Mouse (Mus musculus) limb, embryonic 13.5 days (tissue): Measurements from ENCODE around the gene Stpg2. TPM values are rescaled to one million over a fixed set of nuclear protein-coding genes. Genes with fewer than 3 reads are reported as not detected.
"Not testable (repeated sequence)": the region's sequence is repeated elsewhere in the genome, so short reads cannot be mapped to it uniquely, and the experiment has no call there.

Experiments
- ATAC-seq: fragments of 200-750 bp; cut with Nextera tagmentation; 2 replicates; pipeline ENCODE4 v1.8.0; 2017; ENCODE audit warnings: low read depth, moderate number of reproducible peaks, moderate TSS enrichment; ENCODE audit not compliant: low FRiP score
- H3K27ac ChIP-seq: fragments of 300-500 bp; sonication (generic); 2 replicates; pipeline ENCODE4 v1.5.1; 2015; ENCODE audit warnings: inconsistent platforms, mild to moderate bottlenecking, moderate library complexity
- H3K27me3 ChIP-seq: fragments of 300-500 bp; sonication (generic); 2 replicates; pipeline ENCODE4 v1.6.1; 2015; ENCODE audit warnings: mild to moderate bottlenecking, inconsistent platforms
- H3K36me3 ChIP-seq: fragments of 300-500 bp; sonication (generic); 2 replicates; pipeline ENCODE4 v1.6.1; 2015; ENCODE audit warnings: inconsistent platforms, mild to moderate bottlenecking, moderate library complexity
- H3K4me1 ChIP-seq: fragments of 300-500 bp; sonication (generic); 2 replicates; pipeline ENCODE4 v1.6.1; 2015; ENCODE audit warnings: inconsistent platforms
- H3K4me2 ChIP-seq: fragments of 300-500 bp; sonication (generic); replicated peaks from 2 replicates; pipeline ENCODE4 v1.6.1; 2015; ENCODE audit warnings: inconsistent platforms, mild to moderate bottlenecking, moderate library complexity
- H3K4me3 ChIP-seq: fragments of 300-500 bp; sonication (generic); 2 replicates; pipeline ENCODE4 v1.5.1; 2015; ENCODE audit warnings: moderate library complexity, mild to moderate bottlenecking, inconsistent platforms
- H3K9ac ChIP-seq: fragments of 300-500 bp; sonication (generic); 2 replicates; pipeline ENCODE4 v1.6.1; 2015; ENCODE audit warnings: mild to moderate bottlenecking, inconsistent platforms
- H3K9me3 ChIP-seq: fragments of 300-500 bp; sonication (generic); 2 replicates; pipeline ENCODE4 v1.6.1; 2016; ENCODE audit warnings: inconsistent platforms
- WGBS: fragments of 180-500 bp; shearing (Covaris S2); methylation state at CpG from one replicate; pipeline ENCODE4 v1.1.7; 2015; 5-methylcytosine and 5-hydroxymethylcytosine counted together
- polyA plus RNA-seq: library from polyadenylated mRNA; unstranded; fragments of >200 nt; fragmentation: Nextera tagmentation; extraction: Ambion mirVana; gene quantifications from 2 replicates; pipeline ENCODE4 v1.2.1, GENCODE M21; 2015

Gene Stpg2
- polyA plus RNA-seq, 1 experiment from 2014 or later: 0.09 TPM

DNA sequence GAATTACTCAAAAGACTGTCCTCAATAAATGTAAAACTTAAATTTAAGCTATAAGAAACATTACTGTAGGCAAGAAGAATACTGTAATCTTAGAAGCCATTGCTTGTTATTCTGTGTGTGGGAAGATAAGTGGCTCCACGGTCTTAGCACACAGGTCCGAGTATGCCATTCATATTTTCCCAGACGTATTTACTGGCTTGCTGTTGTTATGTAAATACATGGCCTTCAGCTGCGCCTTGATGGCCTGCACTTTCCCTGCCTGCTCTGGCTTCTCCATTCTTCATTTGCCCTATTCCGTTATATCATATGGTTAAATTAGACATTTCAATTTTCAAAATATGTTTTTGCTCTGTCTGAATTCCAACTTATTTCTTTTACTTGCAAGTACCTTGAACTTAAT is 296.7 kb downstream of the Stpg2 start:
- no peak for ATAC-seq
- Histone ChIP-seq H3K4me1 (no peaks in the 10 kb centered on the region), H3K27ac (no peak overlapping the region), H3K9ac (no peak overlapping the region), H3K36me3 (no peaks in the 10 kb centered on the region), H3K9me3 (no peaks in the 10 kb centered on the region), H3K4me3 (no peak overlapping the region), H3K4me2 (no peak overlapping the region), H3K27me3 (no peaks in the 10 kb centered on the region)
- WGBS: 78% methylated on average over 5 of the region's 5 CpGs

- H3K9ac ChIP-seq: no peak overlapping the region
- no peaks in the 10 kb centered on the region for H3K4me1 ChIP-seq
- no peaks in the 10 kb centered on the region for H3K9me3 ChIP-seq
- H3K27me3 ChIP-seq: no peaks in the 10 kb centered on the region
- no peaks in the 10 kb centered on the region for H3K36me3 ChIP-seq
- peak; percentile 72 for ATAC-seq
- no peak overlapping the region for H3K4me3 ChIP-seq
- WGBS: 54% methylated on average over 6 of the region's 6 CpGs
- H3K4me2 ChIP-seq: no peak overlapping the region
- no peak overlapping the region for H3K27ac ChIP-seq
Measured at GRCm38 (mm10) chr3:139509275-139509985, 303.9 kb downstream of the Stpg2 start.

DNA sequence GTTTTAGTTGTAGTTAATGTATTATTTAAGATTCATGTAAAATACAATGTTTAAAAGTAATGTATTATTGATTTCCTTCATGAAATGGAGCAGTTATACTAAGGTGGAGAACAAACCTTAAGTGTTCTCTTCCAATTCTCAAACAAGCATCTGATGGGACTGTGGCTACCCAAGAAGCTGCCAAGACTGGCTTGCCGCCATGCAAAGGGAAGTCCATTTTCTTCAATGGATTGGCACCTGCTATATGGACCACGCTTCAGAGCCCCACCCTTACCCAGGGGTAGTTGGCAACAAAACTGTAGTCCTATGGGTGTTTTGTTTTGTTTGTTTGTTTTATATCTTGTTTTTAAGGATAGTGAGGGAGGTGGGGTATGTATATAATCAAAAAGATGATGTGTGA is 373.0 kb downstream of the Stpg2 start:
- Histone ChIP-seq H3K4me3 (no peak overlapping the region), H3K27ac (no peak overlapping the region), H3K4me1 (no peaks in the 10 kb centered on the region), H3K9ac (no peak overlapping the region), H3K27me3 (no peaks in the 10 kb centered on the region), H3K36me3 (no peaks in the 10 kb centered on the region), H3K9me3 (no peaks in the 10 kb centered on the region), H3K4me2 (no peak overlapping the region)
- ATAC-seq: no peak
- WGBS: 84% methylated on average over 2 of the region's 2 CpGs

DNA sequence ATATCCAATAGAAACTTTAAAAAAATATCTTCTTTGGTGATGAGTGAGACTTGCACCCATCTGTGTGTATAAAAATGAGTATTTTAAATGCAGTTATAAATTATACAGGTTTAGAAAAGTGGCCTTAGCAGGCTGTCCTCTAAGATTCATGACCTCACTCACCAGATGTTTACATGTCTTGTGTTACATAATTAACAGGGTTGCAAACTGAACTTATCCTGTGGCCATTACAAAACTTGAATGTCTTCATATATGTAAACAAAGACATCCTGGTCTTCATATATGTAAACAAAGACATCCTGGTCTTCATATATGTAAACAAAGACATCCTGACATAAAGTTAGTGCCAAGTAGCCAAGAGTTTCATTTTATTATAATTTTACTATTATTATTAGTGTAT is 375.8 kb downstream of the Stpg2 start:
- H3K27ac ChIP-seq: no peak overlapping the region
- H3K36me3 ChIP-seq: no peaks in the 10 kb centered on the region
- no peak overlapping the region for H3K4me2 ChIP-seq
- ATAC-seq: no peak
- H3K4me3 ChIP-seq: no peak overlapping the region
- H3K9me3 ChIP-seq: no peaks in the 10 kb centered on the region
- H3K27me3 ChIP-seq: no peaks in the 10 kb centered on the region
- H3K4me1 ChIP-seq: no peaks in the 10 kb centered on the region
- no peak overlapping the region for H3K9ac ChIP-seq

GRCm38 (mm10) chr3:139599508-139599907 is 394.0 kb downstream of the Stpg2 start:
- WGBS: 77% methylated on average over 3 of the region's 3 CpGs

GRCm38 (mm10) chr3:139608267-139608666 is 402.8 kb downstream of the Stpg2 start:
- H3K4me2 ChIP-seq: not testable (repeated sequence)

More at GRCm38 (mm10) chr3:139599508-139599907, 394.0 kb downstream of the Stpg2 start:
- no peak for ATAC-seq
- no peak overlapping the region for H3K4me2 ChIP-seq
- H3K4me1 ChIP-seq: no peaks in the 10 kb centered on the region
- H3K27me3 ChIP-seq: no peaks in the 10 kb centered on the region
- no peak overlapping the region for H3K4me3 ChIP-seq
- no peak overlapping the region for H3K27ac ChIP-seq
- no peaks in the 10 kb centered on the region; the same call in 1 of the 2 replicates for H3K9me3 ChIP-seq
- no peak overlapping the region for H3K9ac ChIP-seq
- H3K36me3 ChIP-seq: no peaks in the 10 kb centered on the region

GRCm38 (mm10) chr3:139614641-139615040 is 409.1 kb downstream of the Stpg2 start:
- H3K36me3 ChIP-seq: no peaks in the 10 kb centered on the region
- ATAC-seq: no peak
- H3K4me2 ChIP-seq: no peak overlapping the region
- 54% methylated on average over 3 of the region's 3 CpGs for WGBS
- no peak overlapping the region for H3K4me3 ChIP-seq
- H3K4me1 ChIP-seq: no peaks in the 10 kb centered on the region
- H3K27me3 ChIP-seq: no peaks in the 10 kb centered on the region
- H3K9ac ChIP-seq: no peak overlapping the region
- H3K9me3 ChIP-seq: no peaks in the 10 kb centered on the region
- no peak overlapping the region for H3K27ac ChIP-seq

More at GRCm38 (mm10) chr3:139608267-139608666, 402.8 kb downstream of the Stpg2 start:
- not testable (repeated sequence) for ATAC-seq, H3K9ac ChIP-seq, H3K27me3 ChIP-seq, H3K9me3 ChIP-seq, H3K4me1 ChIP-seq, H3K36me3 ChIP-seq, H3K4me3 ChIP-seq, H3K27ac ChIP-seq

DNA sequence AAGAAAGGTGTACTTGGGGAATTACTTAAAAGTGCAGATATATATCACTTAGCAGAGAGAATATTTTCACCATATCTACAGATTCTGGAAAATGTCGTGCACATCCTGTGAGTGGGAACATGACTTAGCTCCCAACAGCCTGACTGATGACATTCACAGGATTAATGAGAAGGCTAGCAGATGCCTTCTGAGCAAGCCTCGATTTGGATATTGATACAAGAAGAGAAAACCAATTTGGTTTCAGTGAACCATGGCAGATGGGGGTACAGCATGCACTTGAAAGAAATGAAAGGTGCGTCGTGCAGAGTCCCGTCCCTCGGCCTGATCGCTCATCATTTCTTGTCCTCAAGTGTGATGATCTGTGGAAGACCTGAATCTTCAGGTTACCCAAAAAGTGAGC is 410.3 kb downstream of the Stpg2 start:
- H3K9me3 ChIP-seq: no peaks in the 10 kb centered on the region
- WGBS: 91% methylated on average over 7 of the region's 7 CpGs
- no peak for ATAC-seq
- H3K27ac ChIP-seq: no peak overlapping the region
- no peaks in the 10 kb centered on the region for H3K36me3 ChIP-seq
- no peaks in the 10 kb centered on the region for H3K4me1 ChIP-seq
- H3K9ac ChIP-seq: no peak overlapping the region
- H3K4me2 ChIP-seq: no peak overlapping the region
- H3K4me3 ChIP-seq: no peak overlapping the region
- no peaks in the 10 kb centered on the region for H3K27me3 ChIP-seq

DNA sequence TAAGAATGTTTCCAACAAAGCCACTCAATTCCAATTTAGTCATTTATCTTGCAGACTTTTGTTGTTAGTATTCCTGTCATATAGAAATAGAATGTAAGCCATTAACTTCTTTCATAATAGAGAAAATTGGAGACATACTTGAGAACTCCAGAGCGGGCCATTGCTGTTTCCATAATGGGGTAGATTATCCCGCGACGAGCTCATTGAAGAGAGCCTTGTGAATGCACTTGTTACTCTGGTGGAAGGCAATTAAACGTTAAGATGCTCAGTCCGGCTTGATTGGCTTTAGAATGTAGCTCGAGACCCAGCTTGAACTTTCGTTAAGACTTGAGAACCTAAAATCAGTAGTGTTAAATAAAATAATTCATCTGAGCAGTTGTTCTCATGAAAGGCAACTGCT is 432.4 kb downstream of the Stpg2 start:
- no peaks in the 10 kb centered on the region for H3K9me3 ChIP-seq
- H3K4me2 ChIP-seq: no peak overlapping the region
- H3K9ac ChIP-seq: no peak overlapping the region
- WGBS: 79% methylated on average over 8 of the region's 8 CpGs
- H3K4me1 ChIP-seq: no peaks in the 10 kb centered on the region
- ATAC-seq: no peak
- no peaks in the 10 kb centered on the region for H3K36me3 ChIP-seq
- H3K27ac ChIP-seq: no peak overlapping the region
- H3K27me3 ChIP-seq: no peaks in the 10 kb centered on the region
- no peak overlapping the region for H3K4me3 ChIP-seq

DNA sequence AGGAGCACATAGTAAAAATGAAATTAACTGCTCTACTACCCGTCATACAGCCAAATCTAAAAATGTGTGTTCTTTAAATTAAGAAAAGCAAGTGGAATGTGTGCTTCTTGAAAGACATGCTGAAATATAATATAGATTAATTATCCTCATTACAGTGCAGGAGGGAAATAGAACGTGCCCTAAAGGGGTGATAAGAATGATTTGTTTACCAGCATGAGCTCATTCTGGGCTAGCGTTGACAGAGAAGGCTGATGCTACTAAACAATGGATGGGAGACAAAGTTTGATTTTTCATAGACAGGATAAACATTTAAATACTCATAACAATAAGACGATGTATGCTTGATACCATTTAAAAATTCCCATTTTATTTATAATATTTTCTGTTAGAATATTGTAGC is 446.0 kb downstream of the Stpg2 start:
- Histone ChIP-seq H3K27me3 (no peaks in the 10 kb centered on the region), H3K4me1 (no peaks in the 10 kb centered on the region), H3K9me3 (no peaks in the 10 kb centered on the region), H3K4me2 (no peak overlapping the region), H3K36me3 (no peaks in the 10 kb centered on the region), H3K4me3 (no peak overlapping the region), H3K27ac (no peak overlapping the region), H3K9ac (no peak overlapping the region)
- WGBS: 62% methylated on average over 4 of the region's 4 CpGs
- ATAC-seq: no peak

DNA sequence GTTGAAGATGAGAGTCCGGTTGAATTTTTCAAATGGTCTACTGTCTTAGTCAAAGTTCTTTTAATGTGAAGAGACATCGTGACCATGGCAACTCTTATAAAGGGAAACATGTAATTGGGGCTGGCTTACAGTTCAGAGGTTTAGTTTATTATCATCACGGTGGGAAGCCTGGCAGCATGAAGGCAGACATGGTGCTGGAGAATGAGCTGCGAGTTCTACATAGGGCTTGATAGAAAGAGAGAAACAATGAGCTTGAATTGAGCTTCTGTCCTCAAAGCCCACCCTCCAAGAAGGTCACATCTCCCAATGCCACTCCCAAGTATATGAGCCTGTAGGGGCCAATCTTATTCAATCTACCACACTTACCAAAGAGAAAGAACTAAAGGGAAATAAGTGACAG is 453.9 kb downstream of the Stpg2 start:
- Histone ChIP-seq H3K27ac (no peak overlapping the region), H3K4me3 (no peak overlapping the region), H3K27me3 (peaks cover 11% of the 10 kb centered on the region), H3K4me1 (no peaks in the 10 kb centered on the region), H3K9me3 (no peaks in the 10 kb centered on the region), H3K36me3 (no peaks in the 10 kb centered on the region), H3K4me2 (no peak overlapping the region), H3K9ac (no peak overlapping the region)
- 59% methylated on average over 4 of the region's 4 CpGs for WGBS
- no peak for ATAC-seq

DNA sequence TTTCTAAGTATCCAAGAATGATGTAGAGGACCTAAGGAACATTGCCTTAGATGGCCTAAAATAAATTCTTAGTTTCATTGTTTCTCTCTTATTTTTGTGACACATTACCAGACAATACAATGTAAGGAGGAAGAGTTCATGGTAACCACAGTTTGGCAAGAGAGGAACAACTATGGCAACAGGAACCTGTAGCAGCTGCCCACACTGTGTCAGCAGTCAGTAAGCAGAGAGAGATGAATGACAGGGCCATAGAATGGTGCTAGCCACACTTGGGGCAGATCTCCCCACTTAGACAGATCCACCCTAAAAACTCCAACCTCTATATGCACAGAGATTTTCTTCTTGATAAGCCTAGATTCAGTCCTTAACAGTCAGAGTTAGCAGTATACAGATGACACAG is 456.7 kb downstream of the Stpg2 start:
- H3K9ac ChIP-seq: no peak overlapping the region
- H3K36me3 ChIP-seq: no peaks in the 10 kb centered on the region
- H3K4me1 ChIP-seq: no peaks in the 10 kb centered on the region
- no peak overlapping the region for H3K4me3 ChIP-seq
- peaks cover 11% of the 10 kb centered on the region for H3K27me3 ChIP-seq
- no peak overlapping the region for H3K4me2 ChIP-seq
- H3K27ac ChIP-seq: no peak overlapping the region
- no peaks in the 10 kb centered on the region for H3K9me3 ChIP-seq
- ATAC-seq: no peak

- Histone ChIP-seq H3K4me1 (no peaks in the 10 kb centered on the region), H3K27me3 (peaks cover 16% of the 10 kb centered on the region), H3K9ac (no peak overlapping the region), H3K9me3 (no peaks in the 10 kb centered on the region), H3K4me3 (no peak overlapping the region), H3K27ac (no peak overlapping the region), H3K36me3 (no peaks in the 10 kb centered on the region), H3K4me2 (no peak overlapping the region)
- peak; percentile 75; the same call in 1 of the 2 replicates for ATAC-seq
- 16% methylated on average over 5 of the region's 5 CpGs for WGBS
Measured at GRCm38 (mm10) chr3:139663712-139664245, 458.3 kb downstream of the Stpg2 start.
